Mouse (Mus musculus) megakaryocyte progenitor cell, adult 5-6 weeks (primary cell): ENCODE data around the gene Tnnt1. TPM values are rescaled to one million over a fixed set of nuclear protein-coding genes. Genes with fewer than 3 reads are reported as not detected.

Source experiments
- ATAC-seq: replicated peaks from 2 replicates; pipeline ENCODE4 v1.8.0; 2016; ENCODE audit warnings: mild to moderate bottlenecking, moderate TSS enrichment, inconsistent platforms; ENCODE audit not compliant: poor library complexity
- total RNA-seq, 2 experiments: library from RNA; stranded (forward) in 1 of 2; stranded (reverse) in 1 of 2; fragments of 157-497, 149-512 nt in 1 of 2; fragments of 200-1000 nt in 1 of 2; gene quantifications; 2 replicates each; pipeline versions ENCODE4 v1.2.3 to v1.2.4; 2015 to 2017

Tnnt1 gene
- total RNA-seq, 2 experiments from 2014 or later = 5.6 to 17.4 TPM

DNA sequence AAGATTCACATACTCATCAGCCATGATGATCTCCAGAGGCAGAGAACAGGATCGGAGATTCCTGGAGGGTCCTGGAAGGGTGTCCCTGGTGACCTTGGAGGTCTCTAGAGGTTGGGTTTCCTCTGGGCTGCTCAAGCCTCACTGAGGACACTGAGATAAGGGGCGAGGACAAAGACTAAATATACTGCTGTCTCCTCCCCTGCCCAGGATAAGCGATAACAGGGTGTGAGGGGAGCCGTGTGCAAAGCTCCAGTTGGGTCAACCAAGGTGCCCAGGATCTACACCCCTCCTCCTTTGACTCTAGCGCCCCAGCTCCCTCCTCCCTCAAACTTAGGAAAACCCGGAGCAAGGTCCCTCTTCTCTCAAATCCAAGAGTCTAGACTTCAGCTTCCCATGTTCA lies 6.1 kb upstream of the Tnnt1 start:
- ATAC-seq = no peak

DNA sequence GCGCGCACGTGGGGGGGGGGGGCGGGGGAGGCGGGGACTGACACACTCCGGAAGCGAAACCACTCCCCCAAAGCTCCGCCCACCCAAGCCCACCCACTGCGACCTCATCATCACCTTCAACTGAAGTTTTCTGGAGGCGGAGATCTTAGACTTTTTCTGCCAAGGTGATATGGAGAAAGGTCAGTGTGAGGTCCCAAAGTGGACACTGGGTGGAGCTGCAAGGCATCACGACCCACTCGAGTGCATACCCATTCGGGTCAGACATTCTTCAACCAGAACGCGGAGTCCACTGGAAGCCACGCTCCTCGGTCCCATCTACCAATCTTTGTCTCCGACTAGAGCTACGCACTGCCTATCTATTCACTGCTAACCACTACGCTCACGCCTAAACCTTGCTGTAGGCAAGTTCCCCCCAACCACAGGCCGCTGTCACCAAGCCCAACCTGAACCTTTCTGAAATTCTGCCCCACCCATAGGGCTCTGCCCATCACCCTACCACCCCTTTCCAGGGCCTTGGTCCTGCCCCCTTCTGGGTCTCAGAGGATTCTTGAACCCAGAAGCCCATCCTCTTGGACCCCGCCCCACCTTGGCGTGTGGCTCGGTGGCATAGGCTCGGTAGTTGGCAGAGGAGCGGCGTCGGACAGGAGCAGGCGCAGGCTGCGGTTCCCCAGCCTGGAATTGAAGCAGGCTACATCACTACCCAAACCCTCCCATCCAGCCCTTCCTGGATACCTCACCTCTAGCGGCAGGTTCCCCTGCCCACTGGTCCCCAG lies 5.2 kb upstream of the Tnnt1 start:
- peak; percentile 18; the same call in 1 of the 2 replicates for ATAC-seq

DNA sequence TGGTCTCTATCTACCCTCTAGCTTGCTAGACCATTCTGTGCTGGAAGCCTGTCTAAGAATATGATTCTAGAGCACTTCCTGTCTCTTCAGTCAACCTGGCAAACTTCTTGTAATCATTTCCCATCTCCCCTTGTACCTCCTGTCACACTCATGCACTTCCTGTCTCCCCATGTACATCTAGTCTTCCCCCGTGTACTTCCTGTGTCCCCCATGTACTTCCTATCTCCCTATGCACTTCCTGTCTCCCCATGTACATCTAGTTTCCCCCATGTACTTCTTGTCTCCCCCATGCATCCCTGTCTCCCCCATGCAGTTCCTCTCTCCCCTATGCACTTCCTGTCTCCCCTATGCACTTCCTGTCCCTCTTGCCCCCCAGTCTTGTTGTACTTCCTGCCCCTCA lies 2.3 kb upstream of the Tnnt1 start:
- no peak for ATAC-seq

DNA sequence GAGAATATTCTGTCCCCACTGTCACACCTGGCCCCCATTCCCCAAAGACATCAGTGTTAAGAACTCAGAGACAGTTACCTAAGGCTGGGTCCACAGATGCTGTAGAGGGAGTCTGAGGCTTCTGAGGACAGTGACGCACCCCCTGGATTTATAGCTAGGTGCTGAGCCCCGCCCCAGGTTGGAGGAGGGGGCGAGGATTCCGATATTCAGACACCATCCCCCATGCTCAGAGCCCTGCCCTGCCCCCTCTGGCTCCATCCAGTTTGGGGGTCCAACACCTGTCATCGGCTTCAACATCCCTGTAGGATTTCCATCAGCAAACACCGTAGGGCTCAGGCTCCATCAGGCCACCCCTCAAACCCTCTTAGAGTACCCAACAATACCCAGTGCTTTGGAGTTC lies 329 bp downstream of the Tnnt1 start:
- no peak for ATAC-seq

DNA sequence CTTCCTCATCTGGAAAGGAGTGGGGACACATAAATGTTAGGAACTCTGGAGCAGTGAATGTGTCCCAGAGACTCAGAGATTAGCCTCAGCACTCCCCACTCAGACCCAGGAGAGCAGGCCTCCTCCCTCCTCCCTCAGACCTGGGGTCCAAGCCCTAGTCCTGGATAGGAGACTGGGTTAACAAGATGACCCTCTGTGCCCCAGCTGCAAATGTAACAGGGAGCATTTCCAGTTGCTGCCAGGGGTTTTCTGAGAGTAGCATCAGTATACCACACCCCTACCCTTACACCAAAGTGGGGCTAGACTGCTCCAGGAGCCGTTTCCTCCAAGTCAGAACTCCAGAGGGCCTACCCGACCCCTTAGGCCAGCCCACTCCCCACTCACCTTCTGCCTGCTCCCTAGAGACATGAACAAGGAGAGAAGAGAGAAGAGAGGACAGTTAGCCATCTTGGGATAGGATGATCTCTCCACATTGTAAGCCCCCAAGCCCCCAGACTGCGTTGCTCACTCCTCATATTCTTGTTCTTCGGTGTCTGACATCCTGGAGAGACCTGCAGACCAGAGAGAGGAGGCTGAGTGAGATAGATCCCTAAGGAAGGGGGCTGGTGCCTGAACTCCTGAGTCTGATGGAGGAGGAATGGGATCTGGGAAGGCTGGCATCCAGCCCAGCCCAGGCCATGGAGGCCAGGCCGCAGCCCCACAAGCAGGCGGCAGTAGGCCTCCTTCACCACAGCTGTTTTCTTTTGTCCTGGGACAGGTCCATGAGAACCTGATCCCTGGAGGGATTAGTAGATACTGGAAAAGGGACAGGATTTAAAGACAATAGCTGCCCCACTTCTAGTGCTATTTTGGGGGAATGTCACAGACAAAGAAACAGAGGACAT lies 2.1 kb downstream of the Tnnt1 start:
- no peak for ATAC-seq

DNA sequence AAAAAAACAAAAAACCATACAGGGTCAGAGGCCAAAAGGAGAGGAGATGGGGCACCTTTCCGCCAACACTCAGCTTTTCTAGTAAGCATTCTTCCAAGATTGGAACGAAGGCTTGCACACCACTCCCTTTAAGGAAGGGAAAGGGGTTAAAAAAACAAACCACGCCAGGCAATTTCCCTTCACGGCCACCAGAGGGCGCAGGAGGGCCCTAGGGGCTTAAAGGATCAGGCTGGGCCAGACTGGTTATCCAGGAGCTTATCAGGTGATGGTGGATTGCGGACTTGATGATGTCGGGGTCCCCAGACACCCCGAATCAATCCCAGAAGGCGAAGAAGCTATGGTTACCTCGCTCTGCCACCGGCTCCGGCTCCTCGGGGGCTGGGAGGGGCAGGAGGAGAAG lies 2.9 kb downstream of the Tnnt1 start:
- ATAC-seq = peak; percentile 69

DNA sequence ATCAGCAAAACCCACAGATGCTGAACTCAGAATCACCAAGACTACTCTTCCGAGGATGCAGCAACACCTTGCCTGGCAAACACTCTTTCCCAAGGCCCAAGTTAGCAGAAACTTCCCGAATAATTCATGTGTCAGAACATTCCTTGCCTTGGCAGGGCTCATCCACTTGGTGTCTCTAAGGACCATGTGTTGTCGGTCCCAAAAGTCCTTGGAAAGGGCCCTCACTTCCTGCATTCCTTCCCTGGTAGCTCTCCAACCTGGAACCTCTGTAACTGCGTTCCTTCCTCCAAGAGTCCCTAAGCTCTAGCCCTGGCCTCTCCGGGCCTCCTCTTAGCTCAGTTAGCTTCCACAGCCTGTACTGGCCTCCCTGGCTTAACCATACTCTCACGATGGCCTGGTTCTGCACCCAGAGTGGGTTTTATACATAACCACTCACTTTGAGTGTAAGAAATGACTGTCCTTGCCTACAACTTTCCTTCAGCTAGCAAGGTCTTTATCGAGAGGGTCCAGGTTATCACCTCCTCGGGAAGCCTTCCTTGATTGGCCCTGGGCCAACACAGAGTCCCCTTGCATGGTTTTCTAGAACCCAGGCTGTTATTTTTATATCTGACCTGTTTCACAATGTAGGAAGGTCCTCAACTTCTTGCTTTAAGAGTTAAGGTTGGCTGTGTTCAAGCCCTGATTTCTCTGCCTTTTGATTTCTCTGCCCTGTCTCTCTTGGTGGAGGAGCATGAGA lies 4.5 kb downstream of the Tnnt1 start:
- no peak for ATAC-seq

DNA sequence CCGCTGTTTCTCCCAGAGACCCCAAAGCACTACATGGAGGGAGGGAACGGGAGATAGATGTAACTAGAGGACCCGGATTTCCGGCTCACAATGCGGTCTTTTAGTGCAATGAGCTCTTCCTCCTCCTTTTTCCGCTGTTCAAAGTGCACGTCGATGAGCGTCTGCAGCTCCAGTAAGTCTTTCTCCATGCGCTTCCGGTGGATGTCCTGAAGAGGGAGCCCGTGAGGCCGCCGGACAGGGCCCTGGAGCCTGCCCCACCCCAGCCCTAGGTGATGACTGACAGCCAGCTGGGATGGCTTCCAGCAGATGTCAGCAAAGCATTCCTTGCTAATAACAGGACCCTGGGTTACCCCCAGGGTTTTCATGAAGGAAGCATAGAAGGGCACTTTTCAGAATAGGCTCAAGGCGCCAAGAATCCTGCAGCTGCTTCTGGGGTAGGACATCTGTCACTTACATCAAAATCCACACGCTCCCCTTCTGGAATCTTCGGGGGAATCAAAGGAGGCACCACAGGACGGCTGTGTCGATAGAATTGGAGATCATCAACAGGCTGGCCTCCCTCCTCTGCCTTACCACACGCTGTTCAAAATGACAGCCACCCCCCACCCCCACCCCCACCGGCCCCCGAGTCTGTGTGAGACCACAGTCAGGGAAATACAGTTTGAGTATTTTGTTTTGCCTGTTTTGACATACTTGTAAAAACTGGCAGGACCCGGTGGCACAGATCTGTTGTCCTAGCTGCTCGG lies 6.1 kb downstream of the Tnnt1 start:
- peak; percentile 87 for ATAC-seq

DNA sequence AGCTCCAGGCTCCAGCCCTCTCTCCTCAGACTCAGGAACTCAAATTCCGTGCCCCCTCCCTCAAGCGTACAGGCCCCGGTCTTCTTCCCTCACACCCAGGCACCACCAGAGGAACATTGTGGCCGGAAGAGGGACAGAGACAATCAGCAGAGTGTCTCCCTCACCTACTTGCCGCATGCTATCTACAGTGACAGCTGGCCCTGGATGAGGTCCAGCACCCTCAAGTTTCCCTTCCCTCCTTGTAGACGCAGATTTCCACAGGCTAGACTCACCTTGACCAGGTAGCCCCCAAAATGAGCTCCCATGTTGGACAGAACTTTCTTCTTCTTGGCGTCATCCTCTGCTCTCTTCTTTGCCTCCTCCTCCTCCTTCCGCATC lies 7.5 kb downstream of the Tnnt1 start:
- ATAC-seq = peak; percentile 20; the same call in 1 of the 2 replicates

DNA sequence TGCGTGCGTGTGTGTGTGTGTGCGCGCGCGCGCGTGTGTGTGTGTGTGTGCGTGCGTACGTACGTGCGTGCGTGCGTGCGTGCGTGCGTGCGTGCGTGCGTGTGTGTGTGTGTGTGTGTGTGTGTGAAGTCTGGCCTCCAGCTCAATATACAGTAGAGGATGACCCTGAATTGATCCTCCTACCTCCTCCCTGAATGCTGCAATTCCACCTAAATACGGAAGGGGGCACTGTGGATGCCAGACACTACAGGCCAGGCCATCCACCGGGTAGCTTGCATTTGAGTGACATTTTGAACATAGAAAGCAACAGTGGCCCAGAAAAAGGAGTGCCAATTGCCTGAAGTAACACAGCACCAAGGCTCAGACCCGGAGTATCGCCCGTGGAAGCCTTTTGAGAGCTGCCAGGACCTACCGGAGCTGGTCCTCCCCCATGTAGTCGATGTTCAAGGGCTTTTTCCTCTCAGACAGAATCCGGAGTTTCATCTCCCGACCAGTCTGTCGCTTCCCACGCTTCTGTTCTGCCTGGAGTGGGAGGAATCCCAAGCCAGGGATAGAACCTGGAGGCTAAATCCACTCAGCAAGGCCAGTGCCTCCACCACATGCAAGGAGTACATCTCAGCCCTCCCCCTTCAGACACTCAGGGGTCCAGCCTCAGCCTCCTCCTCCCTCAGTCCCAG lies 8.0 kb downstream of the Tnnt1 start:
- peak; percentile 33 for ATAC-seq

DNA sequence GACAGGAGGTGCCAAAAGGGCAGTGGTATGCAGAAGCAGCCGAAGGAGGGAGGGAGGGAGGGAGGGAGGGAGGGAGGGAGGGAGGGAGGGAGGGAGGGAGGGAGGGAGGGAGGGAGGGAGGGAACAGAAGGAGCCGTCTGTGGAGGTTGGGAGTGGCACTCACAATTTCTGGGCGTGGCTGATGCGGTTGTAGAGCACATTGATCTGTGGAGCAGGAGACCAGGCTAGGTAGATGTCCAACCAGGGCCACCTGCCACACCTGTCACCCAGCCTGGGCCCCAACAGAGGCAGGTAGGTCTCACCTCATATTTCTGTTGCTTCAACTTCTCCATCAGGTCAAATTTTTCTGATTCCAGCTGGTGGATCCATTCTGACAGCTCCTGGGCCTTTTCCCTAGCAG lies 9.0 kb downstream of the Tnnt1 start:
- ATAC-seq = no peak

DNA sequence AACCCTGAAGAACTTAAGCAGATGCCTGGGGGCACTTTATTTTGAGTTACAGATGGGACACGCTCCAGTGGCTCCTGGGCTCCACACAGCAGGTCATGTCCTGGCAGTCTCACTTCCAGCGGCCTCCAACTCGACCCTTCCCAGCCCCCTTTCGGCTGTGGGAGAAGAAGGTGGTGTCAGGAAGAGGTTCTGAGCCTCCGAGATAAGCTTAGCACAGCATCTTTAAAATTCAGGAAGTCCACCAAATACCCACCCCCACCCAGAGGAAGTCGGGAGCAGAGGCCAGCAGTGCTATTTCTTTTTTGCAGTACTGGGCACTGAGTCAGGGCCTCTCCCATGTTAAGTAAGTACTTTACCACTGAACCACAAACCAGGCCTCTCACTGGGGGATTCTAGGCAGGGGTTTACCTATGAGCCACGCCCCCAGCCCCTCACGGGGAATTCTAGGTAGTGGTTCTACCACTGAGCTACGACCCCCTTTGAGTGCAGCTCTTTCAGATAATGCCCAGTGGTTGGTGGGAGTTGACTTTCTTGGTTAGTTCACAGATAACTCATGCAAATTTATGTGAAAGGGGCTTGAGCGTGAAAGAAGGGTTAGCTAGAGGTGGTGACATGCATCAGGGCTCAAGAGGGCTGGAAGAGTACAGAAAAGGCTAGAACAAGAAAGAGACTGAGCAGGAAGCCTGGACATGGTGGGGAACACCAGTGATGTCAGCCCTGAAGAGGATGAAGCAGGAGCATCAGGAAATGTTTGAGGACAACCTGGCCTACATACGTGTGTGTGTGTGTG lies 11.3 kb downstream of the Tnnt1 start:
- ATAC-seq = peak; percentile 12

DNA sequence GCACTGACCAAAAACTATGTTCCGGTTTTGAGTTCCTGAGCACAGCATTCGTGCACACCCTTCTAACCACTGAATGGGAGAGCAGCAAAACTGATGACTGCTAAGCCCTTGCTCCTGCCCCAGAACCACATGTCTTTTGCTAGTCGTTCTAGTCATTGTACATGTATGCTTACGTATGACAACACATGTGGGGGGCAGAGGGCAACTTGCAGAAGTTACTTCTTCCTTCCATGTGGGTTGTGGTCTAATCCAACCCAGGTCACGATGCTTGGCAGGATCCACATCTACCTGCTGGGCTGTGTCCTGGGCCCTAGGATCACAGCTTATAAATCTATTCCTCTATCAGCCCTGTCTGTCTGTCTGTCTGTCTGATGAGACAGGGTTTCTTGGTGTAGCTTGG lies 12.3 kb downstream of the Tnnt1 start:
- no peak for ATAC-seq

DNA sequence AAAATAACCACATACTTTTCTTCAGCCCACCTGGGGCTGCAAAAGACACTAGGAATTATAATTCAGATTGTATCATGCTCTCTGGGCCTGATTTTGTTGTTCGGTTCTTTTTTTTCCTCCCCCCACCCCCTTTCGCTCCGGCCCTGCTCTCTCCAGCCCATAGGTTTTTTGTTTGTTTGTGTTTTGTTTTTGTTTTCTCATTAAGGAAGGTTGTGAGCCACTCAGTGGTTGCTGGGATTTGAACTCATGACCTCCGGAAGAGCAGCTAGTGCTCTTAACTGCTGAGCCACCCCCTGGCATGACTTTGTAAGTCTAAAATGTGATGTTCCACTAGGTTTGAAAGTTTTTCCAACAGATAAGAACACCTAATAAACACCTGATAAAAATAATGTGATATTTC lies 13.1 kb downstream of the Tnnt1 start:
- no peak for ATAC-seq

DNA sequence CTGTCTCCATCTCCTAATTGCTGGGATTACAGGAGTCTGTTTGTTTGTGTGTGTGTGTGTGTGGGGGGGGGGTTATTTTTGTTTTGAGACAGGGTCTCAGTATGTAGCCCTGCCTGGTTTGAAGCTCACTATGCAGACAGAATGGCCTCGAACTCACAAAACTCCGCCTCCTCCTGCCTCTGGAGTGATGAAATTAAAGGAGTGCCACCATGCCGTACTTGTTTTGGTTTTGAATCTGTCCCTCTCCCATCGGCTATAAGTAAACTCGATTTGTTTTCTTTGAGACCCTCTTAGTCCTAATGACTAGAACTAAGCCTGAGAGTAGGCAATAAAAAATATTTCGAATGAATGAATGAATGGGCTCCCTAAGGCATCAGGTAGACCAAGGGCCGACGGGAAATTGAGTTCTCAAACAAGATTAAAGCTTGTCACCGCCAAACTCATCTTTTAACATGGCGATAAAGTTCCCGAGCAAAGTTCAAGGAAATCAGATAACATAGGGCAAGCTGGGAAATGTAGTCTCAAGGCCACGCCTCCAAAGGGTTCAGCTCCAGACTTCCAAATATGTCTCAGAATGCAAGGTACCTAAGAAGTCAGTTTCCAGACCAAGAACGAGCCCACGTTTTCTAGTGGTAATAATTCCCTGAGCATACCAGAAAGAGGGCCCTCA lies 13.6 kb downstream of the Tnnt1 start:
- ATAC-seq = no peak

DNA sequence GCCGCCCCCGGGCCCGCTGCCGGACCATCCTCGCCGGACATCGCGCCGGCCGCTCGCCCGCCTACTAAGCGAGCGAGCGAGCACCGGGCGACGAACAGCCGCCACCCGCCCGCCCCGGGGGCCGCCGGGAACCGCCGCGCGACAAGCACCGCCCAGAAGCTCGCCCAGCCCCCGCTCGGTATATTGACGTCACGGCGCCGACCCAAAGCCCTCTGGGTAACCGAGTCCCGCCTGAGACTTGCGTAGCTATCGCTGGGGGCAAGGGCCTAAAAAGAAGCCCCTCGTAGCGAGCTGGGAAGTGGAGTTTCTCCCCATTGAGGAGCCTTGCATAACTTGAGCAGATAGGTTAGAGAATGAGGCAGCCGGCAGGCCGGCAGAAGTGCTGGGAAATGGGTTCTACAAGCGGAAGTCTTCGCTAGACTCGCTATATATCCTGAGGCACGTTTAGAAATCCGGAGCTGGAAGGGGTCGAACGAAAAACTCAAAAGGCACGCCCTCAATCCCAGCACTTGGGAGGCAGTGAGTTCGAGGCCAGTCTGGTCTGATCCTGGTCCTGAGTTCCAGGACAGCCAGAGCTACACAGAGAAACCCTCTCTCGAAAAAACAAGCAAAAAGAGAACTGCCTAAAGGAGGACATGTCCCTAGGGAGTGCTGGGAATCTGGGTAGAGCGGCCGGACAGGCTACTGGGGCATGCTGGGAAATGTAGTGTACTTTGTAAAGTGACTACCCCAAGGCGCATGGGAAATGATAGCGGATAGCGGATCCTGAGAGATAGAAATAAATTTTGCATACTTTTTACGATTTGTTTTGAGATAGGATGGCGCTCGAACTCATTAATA lies 14.4 kb downstream of the Tnnt1 start, which contains the start of gene Ppp1r12c:
Gene Ppp1r12c, minus strand, starts transcription at position 123 of the 840 bp plus-strand sequence.
- ATAC-seq = peak; percentile 73

DNA sequence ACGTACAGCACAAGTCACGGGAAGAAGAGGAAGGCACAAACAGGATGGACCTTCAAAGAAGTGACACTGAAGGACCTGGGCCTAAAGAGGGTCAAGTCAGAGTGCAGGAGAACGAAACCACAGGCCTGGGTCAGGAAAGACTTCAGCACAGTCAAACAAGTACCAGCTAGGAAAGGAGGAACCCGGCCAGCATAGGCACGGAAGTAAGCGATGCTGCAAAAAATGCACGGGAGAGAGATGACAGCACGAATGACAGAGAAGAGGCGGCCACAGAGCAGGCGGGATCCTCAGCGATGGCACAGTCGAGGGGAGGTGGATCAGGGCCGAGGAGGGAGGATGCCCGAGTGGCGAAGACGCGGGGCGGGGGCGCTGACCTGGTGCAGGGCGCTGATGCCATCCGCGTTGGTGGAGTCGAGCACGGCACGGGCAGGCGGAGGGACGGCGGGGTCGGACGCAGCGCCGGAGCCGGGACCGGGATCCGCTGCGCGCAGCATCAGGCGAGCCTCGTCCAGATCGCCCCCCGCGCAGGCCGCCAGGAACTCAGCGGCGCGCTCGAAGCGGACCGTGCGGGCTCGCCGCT lies 15.2 kb downstream of the Tnnt1 start:
- peak; percentile 17 for ATAC-seq
